Mouse (Mus musculus) cortical plate, adult 2 months (tissue): Measurements from ENCODE around the gene Emcn.

Experiments used
- CTCF ChIP-seq: fragments of 200-500 bp; IDR thresholded peaks from 2 replicates; pipeline ENCODE4 v1.5.1; 2011; ENCODE audit warnings: mild to moderate bottlenecking, control low read depth, low read length; ENCODE audit not compliant: insufficient read depth; ENCODE audit errors: extremely low read depth
- POLR2A ChIP-seq: fragments of 200-500 bp; IDR thresholded peaks from 2 replicates; pipeline ENCODE4 v1.6.1; 2011; ENCODE audit warnings: mild to moderate bottlenecking, low read length, control low read depth; ENCODE audit not compliant: insufficient read depth; ENCODE audit errors: extremely low read depth

DNA sequence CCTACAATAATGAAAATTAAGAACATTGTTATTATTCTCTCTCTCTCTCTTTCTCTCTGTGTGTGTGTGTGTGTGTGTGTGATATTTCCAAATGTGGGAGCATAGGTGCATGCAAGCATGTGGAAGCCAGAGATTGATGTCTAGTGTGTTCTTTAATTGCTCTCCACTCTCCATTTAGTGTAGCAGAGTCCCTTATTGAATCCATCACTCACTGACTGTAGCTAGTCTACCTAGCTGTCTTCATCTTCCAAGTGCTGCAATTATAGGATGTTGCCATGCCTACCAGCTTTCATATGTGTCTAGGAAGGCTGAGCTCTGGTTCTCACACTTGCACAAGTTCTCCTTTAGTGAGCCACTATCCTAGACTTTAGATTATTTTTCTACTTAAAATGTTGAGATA is 30.9 kb upstream of the Emcn start:
- TF ChIP-seq CTCF (no peak), POLR2A (no peak)
